Mouse (Mus musculus) CD4-positive, CD25-positive, alpha-beta regulatory T cell, adult 4 months (primary cell): ENCODE measurements around the gene Rps16. TPM values are rescaled to one million over a fixed set of nuclear protein-coding genes. Genes with fewer than 3 reads are reported as not detected.

Experiments used
- ATAC-seq: one replicate; pipeline ENCODE4 v1.8.0; 2017
- polyA plus RNA-seq, 2 experiments: library from polyadenylated mRNA; unstranded; fragments of 100-300 nt; shearing (Covaris generic); gene quantifications; one replicate each; pipeline ENCODE4 v1.2.1; 2017

Rps16 gene
- 1,000 to 10,000 TPM; 1,259 to 1,457 TPM for polyA plus RNA-seq

GRCm38 (mm10) chr7:28350155-28350883 is at the start of gene Rps16:
TSS of gene Rps16 (plus strand) at chr7:28350652.
- ATAC-seq, result peak; percentile 90

- no peak for ATAC-seq
Measured at GRCm38 (mm10) chr7:28301616-28302433, 48.6 kb upstream of the Rps16 start, which contains the start of gene Dll3. TSS of gene Dll3 (minus strand) at chr7:28302238.

GRCm38 (mm10) chr7:28305641-28306040 is 44.8 kb upstream of the Rps16 start:
- ATAC-seq, result no peak

GRCm38 (mm10) chr7:28306216-28306615 is 44.2 kb upstream of the Rps16 start:
- no peak for ATAC-seq

GRCm38 (mm10) chr7:28309737-28310136 is 40.7 kb upstream of the Rps16 start:
- ATAC-seq, result no peak

DNA sequence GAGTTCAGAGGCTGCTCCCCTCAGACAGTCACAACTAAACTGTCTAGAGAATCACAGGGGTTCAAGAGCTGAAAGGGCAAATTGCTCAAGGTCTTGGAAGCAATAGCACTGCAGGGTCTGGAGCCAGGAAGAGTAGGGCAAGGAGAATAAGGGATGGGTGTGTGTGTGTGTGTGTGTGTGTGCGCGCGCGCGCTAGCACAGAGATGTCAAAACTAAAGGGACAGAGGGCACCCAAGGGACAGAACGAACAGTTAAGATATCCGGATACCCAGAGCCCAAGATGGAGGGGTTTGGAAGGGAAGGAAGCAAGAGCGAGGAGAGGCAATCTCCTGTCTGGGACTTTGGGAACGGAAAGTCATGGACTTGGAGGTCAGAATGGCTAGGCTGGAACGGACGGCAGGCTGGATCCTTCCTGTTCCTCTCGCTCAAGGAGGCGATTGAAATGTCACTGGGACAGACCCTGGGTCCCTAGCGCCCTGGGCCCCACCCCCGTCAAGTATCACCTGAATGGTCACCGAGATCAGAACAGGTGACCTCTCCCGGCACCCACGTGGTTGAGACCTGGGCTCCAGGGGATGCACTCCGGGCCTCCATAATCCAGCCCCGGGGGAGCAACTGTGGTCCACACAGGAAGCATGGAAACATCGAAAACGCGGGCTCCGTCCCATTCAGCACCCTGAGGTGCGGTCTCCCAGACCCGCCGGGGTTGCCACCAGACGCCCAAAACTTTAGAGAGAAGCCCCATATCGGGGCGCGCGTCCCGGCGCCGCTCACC is 39.1 kb upstream of the Rps16 start:
- peak; percentile 26 for ATAC-seq

GRCm38 (mm10) chr7:28311926-28312543 is 38.4 kb upstream of the Rps16 start, which contains the start of gene Timm50:
TSS of gene Timm50 (minus strand) at chr7:28312072.
- peak; percentile 99 for ATAC-seq

GRCm38 (mm10) chr7:28318036-28318435 is 32.4 kb upstream of the Rps16 start:
- no peak for ATAC-seq

GRCm38 (mm10) chr7:28318714-28319113 is 31.7 kb upstream of the Rps16 start:
- ATAC-seq, result no peak

GRCm38 (mm10) chr7:28321974-28322720 is 28.3 kb upstream of the Rps16 start:
- ATAC-seq, result no peak

DNA sequence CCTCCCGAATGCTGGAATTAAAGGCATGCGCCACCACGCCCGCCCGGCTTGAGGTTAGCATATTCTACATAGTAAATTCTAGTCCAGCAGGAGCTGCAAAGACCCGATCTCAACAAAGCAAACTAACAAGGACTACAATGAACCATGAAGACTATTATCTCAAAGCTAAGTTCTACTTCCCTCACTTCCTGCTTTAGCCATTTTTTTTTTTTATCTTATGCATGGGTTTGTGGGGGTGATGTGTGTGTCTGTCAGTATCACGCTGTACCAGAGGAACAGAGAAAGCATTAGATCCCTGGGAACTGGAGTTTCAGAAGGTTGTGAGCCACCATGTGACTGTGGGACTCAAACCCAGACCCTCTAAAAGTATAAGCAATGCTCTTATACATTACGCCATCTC is 25.2 kb upstream of the Rps16 start:
- ATAC-seq, result no peak

DNA sequence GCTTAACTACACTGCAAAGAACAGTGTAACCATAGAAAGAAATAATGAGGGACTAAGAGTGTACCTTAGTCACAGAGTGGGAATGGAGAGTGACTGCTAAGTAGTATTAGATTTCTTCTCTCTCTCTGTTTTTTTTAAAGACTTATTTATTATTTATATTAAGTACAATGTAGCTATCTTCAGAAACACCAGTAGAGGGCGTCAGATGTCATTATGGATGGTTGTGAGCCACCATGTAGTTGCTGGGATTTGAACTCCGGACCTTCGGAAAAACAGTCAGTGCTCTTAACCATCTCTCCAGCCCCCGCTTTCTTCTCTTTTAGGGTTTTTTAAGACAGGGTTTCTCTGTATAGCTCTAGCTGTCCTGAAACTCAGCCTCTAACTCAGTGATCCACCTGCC is 24.0 kb upstream of the Rps16 start:
- no peak for ATAC-seq

DNA sequence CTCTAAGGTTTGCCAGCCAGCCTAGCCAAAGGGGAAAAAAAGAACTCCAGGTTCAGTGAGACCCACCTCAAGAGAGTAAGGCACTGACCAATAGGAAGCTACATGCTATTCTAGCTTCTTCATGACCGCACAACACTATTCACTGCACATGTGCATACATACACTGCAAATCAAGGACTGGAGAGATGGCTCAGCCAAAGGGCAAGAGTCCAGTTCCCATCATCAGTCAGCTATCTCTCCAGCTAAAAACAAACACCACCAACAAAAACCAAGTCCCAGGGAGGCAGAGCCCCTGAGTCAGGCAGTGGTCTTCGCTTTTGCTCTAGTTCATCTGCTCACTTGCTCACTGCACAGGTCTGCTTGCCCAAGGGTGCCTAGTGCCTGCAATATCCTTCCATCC is 22.2 kb upstream of the Rps16 start:
- no peak for ATAC-seq

- ATAC-seq, result no peak
Measured at GRCm38 (mm10) chr7:28334534-28334933, 15.9 kb upstream of the Rps16 start.

GRCm38 (mm10) chr7:28335471-28335870 is 15.0 kb upstream of the Rps16 start:
- no peak for ATAC-seq

GRCm38 (mm10) chr7:28338108-28338998 is 12.1 kb upstream of the Rps16 start, which contains the start of gene Supt5:
TSS of gene Supt5 (minus strand) at chr7:28338746.
- peak; percentile 99 for ATAC-seq

GRCm38 (mm10) chr7:28339213-28339917 is 11.1 kb upstream of the Rps16 start:
- ATAC-seq, result peak; percentile 27

- no peak for ATAC-seq
Measured at GRCm38 (mm10) chr7:28341381-28341780, 9.1 kb upstream of the Rps16 start.

DNA sequence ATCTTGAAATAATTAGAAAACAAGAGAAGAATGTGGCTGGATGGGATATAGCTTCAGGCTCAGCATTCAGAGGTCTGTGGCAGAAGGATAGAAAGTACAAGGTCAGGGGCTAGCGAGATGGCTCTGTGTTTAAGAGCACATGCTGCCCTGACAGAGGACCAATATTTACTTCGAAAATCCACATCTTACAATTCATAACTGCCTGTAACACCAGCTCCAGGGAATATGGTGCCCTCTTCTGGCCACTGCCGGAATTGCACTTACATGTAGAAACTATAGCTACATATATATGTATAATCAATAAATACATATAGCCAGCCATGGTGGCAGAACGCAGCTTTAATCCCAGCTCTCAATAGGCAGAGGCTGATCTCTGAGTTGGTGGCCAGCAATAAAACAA is 5.8 kb upstream of the Rps16 start:
- peak; percentile 71 for ATAC-seq

DNA sequence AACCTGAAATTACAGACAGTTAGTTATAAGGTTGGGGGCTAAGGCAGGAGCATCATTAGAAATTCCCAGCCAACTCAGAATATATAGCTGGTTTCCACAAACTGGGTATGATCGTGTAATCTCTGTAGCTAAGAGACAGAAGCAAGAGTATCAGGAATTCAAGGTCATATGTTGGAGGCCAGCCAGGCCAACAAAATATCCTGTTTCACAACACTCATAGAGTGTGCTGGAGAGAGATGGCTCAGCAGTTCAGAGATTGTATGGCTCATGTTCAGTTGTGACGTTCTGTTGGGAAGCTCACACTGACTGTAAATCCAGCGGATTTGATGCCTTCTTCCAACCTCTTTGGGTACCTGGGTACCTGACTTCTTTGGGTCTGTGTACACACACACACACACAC is 2.7 kb upstream of the Rps16 start:
- no peak for ATAC-seq
